ENCODE assay signal across 19 mouse cellular contexts in the genomic region with DNA sequence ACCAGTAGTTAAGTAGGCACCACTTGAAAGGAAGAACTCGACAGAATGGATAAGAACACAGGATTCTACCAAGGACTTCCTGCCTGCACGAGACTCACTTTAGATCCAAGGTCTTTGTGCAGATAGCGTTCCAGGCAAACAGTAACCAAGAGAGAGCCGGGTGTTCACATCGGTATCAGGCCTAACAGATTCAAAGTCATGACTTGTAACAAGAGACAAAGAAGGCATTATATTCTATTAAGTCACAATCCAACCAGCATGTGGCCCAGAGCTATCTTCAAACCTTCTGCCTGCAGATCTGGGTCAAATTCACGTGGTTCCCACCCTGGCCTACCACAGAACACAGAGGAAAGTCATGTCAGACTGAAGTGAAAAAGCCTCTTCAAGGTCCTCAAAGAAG. TPM values are rescaled to one million over a fixed set of nuclear protein-coding genes. Genes with fewer than 3 reads are reported as not detected.
"Had no signal": no experiment of that assay in that cellular context is flagged by ENCODE, and none has a peak within 500 bp of the region (broad histone marks: within the 10 kb centered on the region; RNA-seq: fewer than 3 reads in every experiment).

No protein-coding gene starts in this region.

- H3K27ac ChIP-seq: lung, embryonic 15.5 days; macrophage; midbrain, embryonic 13.5 days; midbrain, embryonic 15.5 days; neural tube, embryonic 12.5 days; stomach, embryonic 15.5 days; stomach, postnatal 0 days had no signal

- H3K4me2 ChIP-seq: lung, embryonic 15.5 days; midbrain, embryonic 11.5 days; midbrain, embryonic 13.5 days; midbrain, embryonic 15.5 days; neural tube, embryonic 12.5 days; stomach, embryonic 15.5 days had no signal

- ATAC-seq: liver, postnatal 0 days; lung, postnatal 0 days; midbrain, embryonic 13.5 days; midbrain, embryonic 15.5 days had no signal

- H3K36me3 ChIP-seq: lung, embryonic 15.5 days; midbrain, embryonic 13.5 days; midbrain, embryonic 15.5 days; neural tube, embryonic 12.5 days; stomach, embryonic 15.5 days had no signal

- H3K4me3 ChIP-seq: lung, embryonic 15.5 days; megakaryocyte, embryonic 14.5 days; midbrain, embryonic 13.5 days; midbrain, embryonic 15.5 days; neural tube, embryonic 12.5 days; stomach, embryonic 15.5 days had no signal

- DNase-seq: liver, postnatal 0 days; lung, adult 2 months; lung, postnatal 14 days; lung, postnatal 36 days; right cerebral cortex, postnatal 14 days; thymus, adult 18-20 months; thymus, postnatal 14 days; thymus, postnatal 36 days had no signal

- H3K9ac ChIP-seq: liver, postnatal 0 days; lung, embryonic 15.5 days; midbrain, embryonic 13.5 days; midbrain, embryonic 15.5 days; neural tube, embryonic 12.5 days; stomach, embryonic 15.5 days had no signal

- H3K9me3 ChIP-seq: lung, embryonic 15.5 days; megakaryocyte, embryonic 14.5 days; midbrain, embryonic 13.5 days; midbrain, embryonic 15.5 days; neural tube, embryonic 12.5 days; stomach, embryonic 15.5 days had no signal

RNA-seq across cellular contexts. Expression of a gene that starts 30.6 kb away (rescaled TPM):
- total RNA-seq: monocyte, adult 5-6 weeks had no signal
- polyA plus RNA-seq: macrophage had no signal
